Mouse (Mus musculus): ENCODE data around the gene Slc39a13. TPM values are rescaled to one million over a fixed set of nuclear protein-coding genes. Genes with fewer than 3 reads are reported as not detected.
"Not testable (repeated sequence)": the region's sequence is repeated elsewhere in the genome, so short reads cannot be mapped to it uniquely, and the experiment has no call there.

The Slc39a13 gene
- total RNA-seq, 2 experiments from 2014 or later, result 30.1 to 32.3 TPM

- intact Hi-C loops (cut with DNase I), result no loop called here
- no peak for TF ChIP-seq CTCF (IDR thresholded peaks at IDR 0.05)
- H3K27ac ChIP-seq, result no peak overlapping the region
- no peak for DNase-seq (ENCODE audit: extremely low spot score in 1 of 2, low spot score in 2 of 2)
- H3K4me3 ChIP-seq, result no peak overlapping the region
Observed at GRCm38 (mm10) chr2:91042651-91043398, 27.4 kb downstream of the Slc39a13 start.

GRCm38 (mm10) chr2:91041786-91042185 lies 28.4 kb downstream of the Slc39a13 start:
- TF ChIP-seq CTCF (IDR thresholded peaks at IDR 0.05), result no peak
- Histone ChIP-seq H3K4me3 (no peak overlapping the region), H3K27ac (no peak overlapping the region)
- intact Hi-C loops (cut with DNase I), result no loop called here
- no peak for DNase-seq (ENCODE audit: extremely low spot score in 1 of 2, low spot score in 2 of 2)

GRCm38 (mm10) chr2:91035385-91035784 lies 34.8 kb downstream of the Slc39a13 start, which contains the start of gene Rapsn:
Gene Rapsn, plus strand, starts transcription at chr2:91035620.
- TF ChIP-seq CTCF (IDR thresholded peaks at IDR 0.05), result no peak
- H3K27ac ChIP-seq, result no peak within 1 kb of the TSS
- no peak within 1 kb of the TSS for H3K4me3 ChIP-seq
- DNase-seq (ENCODE audit: extremely low spot score in 1 of 2, low spot score in 2 of 2), result no peak
- intact Hi-C loops (cut with DNase I), result no loop called here

GRCm38 (mm10) chr2:91033000-91033399 lies 37.2 kb downstream of the Slc39a13 start:
- TF ChIP-seq CTCF (IDR thresholded peaks at IDR 0.05), result peak; percentile 38
- intact Hi-C loops (cut with DNase I), result loop anchor here (5.0 kb wide), 1 partner anchor 69 kb away; no protein-coding TSS in a partner anchor
- no peak overlapping the region for H3K27ac ChIP-seq
- no peak overlapping the region for H3K4me3 ChIP-seq
- no peak for DNase-seq (ENCODE audit: extremely low spot score in 1 of 2, low spot score in 2 of 2)

- Histone ChIP-seq H3K4me3 (no peak overlapping the region), H3K27ac (no peak overlapping the region)
- DNase-seq (ENCODE audit: extremely low spot score in 1 of 2, low spot score in 2 of 2), result no peak
- intact Hi-C loops (cut with DNase I), result loop anchor here (5.0 kb wide), 1 partner anchor 71 kb away; no protein-coding TSS in a partner anchor
- no peak for TF ChIP-seq CTCF (IDR thresholded peaks at IDR 0.05)
Observed at GRCm38 (mm10) chr2:91031216-91031615, 39.0 kb downstream of the Slc39a13 start.

GRCm38 (mm10) chr2:91027391-91028214 lies 42.6 kb downstream of the Slc39a13 start:
- DNase-seq (ENCODE audit: extremely low spot score in 1 of 2, low spot score in 2 of 2), result no peak
- no peak for TF ChIP-seq CTCF (IDR thresholded peaks at IDR 0.05)
- H3K27ac ChIP-seq, result peak overlapping the region; percentile 90
- no peak overlapping the region for H3K4me3 ChIP-seq
- intact Hi-C loops (cut with DNase I), result no loop called here

- no peak for DNase-seq (ENCODE audit: extremely low spot score in 1 of 2, low spot score in 2 of 2)
- no peak for TF ChIP-seq CTCF (IDR thresholded peaks at IDR 0.05)
- intact Hi-C loops (cut with DNase I), result no loop called here
- H3K4me3 ChIP-seq, result no peak overlapping the region
- peak overlapping the region; percentile 90 for H3K27ac ChIP-seq
Observed at GRCm38 (mm10) chr2:91026491-91026890, 43.7 kb downstream of the Slc39a13 start.

- DNase-seq (ENCODE audit: extremely low spot score in 1 of 2, low spot score in 2 of 2), result no peak
- Histone ChIP-seq H3K27ac (peak overlapping the region; percentile 90), H3K4me3 (no peak overlapping the region)
- intact Hi-C loops (cut with DNase I), result no loop called here
- no peak for TF ChIP-seq CTCF (IDR thresholded peaks at IDR 0.05)
Observed at GRCm38 (mm10) chr2:91025081-91025516, 45.1 kb downstream of the Slc39a13 start.

- peak overlapping the region; percentile 82 for H3K27ac ChIP-seq
- no peak for DNase-seq (ENCODE audit: extremely low spot score in 1 of 2, low spot score in 2 of 2)
- no peak overlapping the region for H3K4me3 ChIP-seq
- no peak for TF ChIP-seq CTCF (IDR thresholded peaks at IDR 0.05)
- intact Hi-C loops (cut with DNase I), result no loop called here
Observed at GRCm38 (mm10) chr2:91023956-91024355, 46.3 kb downstream of the Slc39a13 start.

- no peak overlapping the region for H3K4me3 ChIP-seq
- no peak for DNase-seq (ENCODE audit: extremely low spot score in 1 of 2, low spot score in 2 of 2)
- H3K27ac ChIP-seq, result peak overlapping the region; percentile 37; the same call in 1 of the 2 replicates
- intact Hi-C loops (cut with DNase I), result no loop called here
- no peak for TF ChIP-seq CTCF (IDR thresholded peaks at IDR 0.05)
Observed at GRCm38 (mm10) chr2:91023131-91023530, 47.1 kb downstream of the Slc39a13 start.

GRCm38 (mm10) chr2:91022266-91022665 lies 48.0 kb downstream of the Slc39a13 start:
- DNase-seq (ENCODE audit: extremely low spot score in 1 of 2, low spot score in 2 of 2); intact Hi-C loops (cut with DNase I); H3K4me3 ChIP-seq; H3K27ac ChIP-seq: not testable (repeated sequence)

GRCm38 (mm10) chr2:91019911-91020310 lies 50.3 kb downstream of the Slc39a13 start:
- H3K4me3 ChIP-seq, result no peak overlapping the region
- no peak for DNase-seq (ENCODE audit: extremely low spot score in 1 of 2, low spot score in 2 of 2)
- no peak for TF ChIP-seq CTCF (IDR thresholded peaks at IDR 0.05)
- no peak overlapping the region for H3K27ac ChIP-seq
- intact Hi-C loops (cut with DNase I), result loop anchor here (5.0 kb wide), 1 partner anchor 78 kb away; the partner anchor contains the start of gene Celf1
